Mouse (Mus musculus): Measurements from ENCODE around the gene Atp13a2.

The Atp13a2 gene

DNA sequence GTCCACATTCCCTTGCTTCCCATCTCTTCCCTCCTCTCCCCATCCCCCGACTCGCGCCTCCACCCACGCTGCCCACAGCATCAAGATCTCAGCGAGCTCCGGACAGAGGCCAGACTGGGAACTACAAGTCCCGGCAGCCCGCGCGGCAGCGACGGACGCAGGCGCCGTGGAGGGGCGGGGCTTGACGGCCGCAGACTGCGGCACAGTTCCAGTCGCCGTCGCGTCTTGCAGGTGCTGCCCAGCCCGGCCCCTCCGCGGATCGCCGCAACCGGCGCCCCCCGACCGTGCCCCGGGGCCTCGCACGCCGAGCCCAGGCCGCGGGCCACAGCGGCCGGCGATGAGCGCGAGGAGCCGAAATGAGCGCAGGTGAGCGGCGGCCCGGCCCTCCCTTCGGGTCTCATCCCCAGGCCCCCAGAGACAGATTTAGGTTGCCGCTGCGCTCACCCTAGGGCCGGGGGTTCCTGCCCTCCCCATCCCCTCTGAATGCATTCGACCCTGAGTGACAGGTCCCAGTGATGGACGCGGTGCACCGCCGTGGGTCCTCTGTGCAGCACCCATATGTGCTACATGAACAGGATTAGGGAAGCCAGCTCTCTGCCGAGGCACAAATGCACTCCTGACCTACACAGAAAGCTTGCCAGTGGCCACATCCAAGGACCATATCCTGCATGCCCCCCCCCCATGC lies at the start of gene Atp13a2:
TSS of gene Atp13a2 (plus strand) at position 163 of the 685 bp plus-strand sequence.
- peak; percentile 94 for DNase-seq

DNA sequence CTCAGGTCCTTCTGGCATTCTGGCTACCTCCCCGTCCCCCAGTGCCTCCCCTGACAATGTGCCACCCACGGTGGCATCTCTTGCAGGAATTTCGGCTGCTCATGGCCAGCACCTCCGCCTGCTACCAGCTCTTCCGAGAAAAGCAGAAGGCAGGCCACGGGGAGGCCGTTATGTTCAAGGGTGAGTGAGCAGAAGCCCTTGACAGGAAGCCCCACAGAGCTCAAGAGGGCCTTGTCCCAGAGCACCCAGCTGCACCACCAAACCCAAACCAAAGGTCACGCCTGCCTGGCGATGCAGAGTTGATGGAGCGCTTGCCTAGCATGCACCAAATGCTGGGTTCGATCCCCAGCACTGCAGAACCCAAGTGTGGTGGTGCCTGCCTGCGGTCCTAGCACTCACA lies 42.3 kb upstream of the Atp13a2 start:
- DNase-seq: no peak

DNA sequence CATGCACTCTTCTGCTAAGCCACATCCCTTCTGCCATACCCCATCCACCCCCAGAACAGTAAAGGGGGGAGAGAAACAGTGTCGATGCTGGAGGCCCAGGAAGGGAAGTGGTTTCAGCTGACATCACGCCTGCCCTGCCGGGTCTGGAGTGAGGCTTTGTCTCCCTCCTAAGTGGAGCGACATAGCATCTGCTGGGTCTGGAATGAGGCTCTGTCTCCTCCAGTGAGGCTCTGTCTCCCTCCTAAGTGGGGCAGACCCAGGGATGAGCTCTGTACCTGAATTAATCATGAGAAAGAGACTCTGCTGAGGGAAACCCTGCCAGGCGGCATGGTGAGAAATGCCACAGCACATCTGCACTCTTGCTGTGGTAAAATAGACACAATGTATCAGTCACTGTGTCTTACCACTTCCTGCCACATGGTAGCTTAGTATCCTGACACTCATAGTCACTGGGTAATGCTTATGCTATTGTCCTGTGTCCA lies 41.7 kb upstream of the Atp13a2 start:
- no peak for DNase-seq

DNA sequence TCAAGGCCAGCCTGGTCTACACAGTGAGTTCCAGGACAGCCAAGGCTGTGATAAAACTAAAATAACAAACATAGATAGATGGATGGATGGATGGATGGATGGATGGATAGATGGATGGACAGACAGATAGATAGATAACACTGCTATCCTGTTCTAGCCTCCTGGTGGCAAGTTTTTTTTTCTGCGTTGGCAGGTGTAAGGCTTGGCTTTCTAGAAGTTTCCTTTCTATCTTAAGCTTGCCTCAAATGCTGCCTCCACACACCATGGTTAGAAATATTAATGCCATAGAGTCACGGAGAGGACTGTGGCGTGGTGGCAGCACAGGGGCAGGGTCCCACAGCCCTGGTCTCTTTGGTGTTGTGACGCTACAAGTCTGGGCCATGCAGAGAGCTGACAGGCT lies 41.1 kb upstream of the Atp13a2 start:
- no peak for DNase-seq

DNA sequence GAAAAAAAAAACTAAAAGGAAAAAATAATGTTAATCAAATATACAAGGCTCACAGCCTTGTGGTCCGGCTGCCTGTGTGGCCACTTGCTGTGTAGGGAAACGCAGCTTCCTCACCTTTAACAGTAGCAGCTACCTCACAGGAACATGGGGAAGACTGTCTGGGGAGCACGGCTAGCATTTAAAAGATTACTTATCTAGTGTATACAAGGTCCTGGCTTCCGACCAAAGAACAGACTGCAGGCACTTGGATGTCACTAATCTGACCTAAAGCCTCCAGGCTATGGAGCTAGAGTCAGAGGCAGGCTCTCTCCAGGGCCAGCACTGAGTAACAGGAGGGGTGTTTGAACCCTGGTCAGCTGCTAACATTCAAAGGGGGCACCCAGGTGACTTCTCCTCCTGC lies 40.6 kb upstream of the Atp13a2 start:
- no peak for DNase-seq

DNA sequence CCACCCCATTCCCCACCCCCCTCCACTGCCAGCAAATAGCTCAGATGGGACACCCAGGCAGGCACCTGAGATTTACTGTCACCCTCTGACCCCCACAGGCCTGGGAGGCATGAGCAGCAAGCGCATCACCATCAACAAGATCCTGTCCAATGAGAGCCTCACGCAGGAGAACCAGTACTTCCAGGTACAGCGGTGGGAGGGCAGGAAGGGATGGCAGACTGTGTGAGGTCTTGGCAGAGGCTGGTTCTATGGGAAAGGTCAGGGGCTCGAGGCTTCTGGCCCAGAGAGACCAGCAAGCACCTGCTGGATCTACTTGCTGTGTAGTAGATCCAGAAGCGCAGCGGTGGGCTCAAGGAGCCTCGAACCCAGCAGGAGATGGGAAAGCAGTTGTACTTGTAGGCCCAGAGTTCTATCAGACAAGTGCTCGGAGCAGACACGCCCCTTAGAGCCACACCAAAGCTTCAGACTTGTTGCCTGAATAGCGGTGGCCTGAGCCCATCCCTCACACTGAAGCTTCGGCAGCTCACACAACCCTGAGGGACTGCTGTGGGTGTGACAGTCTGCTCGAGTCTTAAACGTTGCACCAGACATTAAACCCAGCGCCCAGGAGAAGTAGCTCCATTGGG lies 40.0 kb upstream of the Atp13a2 start:
- no peak for DNase-seq

DNA sequence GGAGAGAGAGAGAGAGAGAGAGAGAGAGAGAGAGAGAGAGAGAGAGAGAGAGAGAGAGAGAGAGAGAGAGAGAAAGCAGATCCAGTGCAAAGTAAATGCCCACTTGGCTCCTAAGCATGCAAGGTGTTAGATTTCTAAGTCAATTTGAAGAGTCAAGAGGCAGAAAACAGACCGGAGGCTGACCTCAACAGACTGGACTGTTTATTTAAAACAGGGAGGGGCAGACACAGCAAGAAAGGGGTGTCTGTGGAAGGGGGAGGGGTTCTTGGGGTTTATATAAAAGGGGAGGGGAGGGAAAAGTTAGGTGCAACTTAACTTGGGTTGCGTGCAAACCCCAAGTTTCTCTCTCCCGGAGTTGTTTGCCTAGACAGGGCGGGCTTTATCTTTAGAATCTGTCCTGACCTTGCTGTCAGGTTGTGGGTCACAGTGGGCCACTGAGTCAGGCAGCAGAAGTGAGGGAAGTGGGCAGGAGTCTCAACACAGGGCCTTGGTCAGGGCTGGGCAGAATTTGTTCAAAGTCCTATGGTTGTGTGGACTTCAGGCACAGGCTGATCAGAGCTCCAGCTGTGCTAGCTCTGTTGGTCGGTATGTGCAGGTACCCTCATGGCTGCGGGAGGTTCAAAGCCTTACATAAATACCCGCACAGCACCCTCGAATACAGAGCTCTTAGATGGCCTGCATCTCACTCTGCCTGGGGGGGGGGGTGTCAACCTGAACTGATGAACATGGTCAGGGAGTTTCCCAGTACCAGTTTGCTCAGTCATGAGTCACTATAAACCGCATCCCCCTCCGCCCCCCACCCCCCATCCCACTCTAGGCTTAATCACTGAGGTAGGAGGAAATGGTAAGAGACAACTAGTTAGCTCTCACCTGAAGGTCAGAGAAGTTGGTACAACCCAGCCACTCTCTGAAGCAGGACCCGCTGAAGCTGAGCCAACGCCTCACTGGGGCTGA lies 38.9 kb upstream of the Atp13a2 start:
- no peak for DNase-seq

DNA sequence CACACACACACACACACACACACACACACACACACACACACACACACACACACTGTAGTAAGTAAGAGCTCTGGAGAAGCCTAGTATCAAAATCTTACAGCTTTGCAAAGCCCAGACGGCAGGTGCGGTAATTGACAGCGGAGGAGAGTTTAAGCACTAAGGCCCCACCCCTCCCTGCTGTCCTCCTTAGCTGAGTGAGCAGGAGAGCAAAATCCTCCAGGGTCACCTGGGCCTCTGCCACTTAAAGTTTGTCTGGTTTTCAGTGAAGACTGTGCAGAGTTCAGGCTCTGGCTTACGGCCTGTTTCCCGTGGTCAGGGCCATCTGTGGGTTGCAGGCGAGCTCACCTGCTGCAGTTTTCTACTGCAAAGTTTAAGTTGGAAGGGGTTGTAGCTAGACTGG lies 38.2 kb upstream of the Atp13a2 start:
- DNase-seq: no peak

DNA sequence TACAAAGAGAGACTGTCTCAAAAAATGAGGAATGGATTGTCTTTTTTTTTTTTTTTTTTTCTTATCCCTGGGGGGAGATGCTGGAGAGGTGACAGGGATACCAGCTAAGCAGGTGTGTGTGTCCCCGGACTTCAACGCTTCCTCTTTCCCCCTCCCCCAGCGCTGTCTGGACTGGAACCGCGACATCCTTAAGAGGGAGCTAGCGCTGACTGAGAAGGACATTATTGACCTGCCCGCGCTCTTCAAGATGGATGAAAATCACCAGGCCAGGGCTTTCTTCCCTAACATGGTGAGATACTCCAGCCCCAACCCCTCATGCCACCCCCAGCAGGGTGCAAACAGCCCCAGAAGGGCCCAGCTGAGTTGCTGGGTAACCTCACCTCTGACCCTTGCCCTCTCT lies 37.6 kb upstream of the Atp13a2 start:
- DNase-seq: no peak

DNA sequence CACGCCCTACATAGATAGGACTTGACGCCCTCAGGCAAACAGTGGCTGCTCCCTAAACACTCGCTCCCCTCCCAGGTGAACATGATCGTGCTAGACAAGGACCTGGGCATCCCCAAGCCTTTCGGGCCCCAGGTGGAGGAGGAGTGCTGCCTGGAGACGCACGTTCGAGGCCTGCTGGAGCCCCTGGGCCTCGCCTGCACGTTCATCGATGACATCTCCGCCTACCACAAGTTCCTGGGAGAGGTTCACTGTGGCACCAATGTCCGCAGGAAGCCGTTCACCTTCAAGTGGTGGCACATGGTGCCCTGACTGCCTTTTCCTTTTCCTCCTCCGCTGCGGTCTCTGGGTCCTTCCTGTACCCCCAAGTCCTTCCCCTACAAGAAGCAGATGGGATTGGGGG lies 37.1 kb upstream of the Atp13a2 start:
- no peak for DNase-seq

DNA sequence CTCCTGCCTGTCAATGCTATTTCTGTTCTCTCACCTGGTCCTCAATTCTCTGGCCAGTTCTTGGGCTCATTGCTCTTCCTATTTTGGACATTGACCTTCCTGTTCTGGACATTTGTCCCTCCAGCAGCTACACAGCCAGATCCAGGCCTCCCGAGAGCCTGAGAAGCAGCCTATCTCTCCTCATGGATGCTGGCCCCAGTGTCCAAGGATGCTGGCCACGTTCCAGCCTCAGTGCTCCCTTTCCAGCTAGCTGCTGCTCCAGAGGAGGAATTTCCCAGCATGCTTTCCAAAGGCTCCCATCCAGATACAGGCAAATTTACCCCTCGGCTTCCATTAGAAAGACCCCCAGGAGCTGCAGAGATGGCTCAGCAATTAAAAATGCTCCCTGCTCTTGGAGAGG lies 36.1 kb upstream of the Atp13a2 start:
- no peak for DNase-seq

DNA sequence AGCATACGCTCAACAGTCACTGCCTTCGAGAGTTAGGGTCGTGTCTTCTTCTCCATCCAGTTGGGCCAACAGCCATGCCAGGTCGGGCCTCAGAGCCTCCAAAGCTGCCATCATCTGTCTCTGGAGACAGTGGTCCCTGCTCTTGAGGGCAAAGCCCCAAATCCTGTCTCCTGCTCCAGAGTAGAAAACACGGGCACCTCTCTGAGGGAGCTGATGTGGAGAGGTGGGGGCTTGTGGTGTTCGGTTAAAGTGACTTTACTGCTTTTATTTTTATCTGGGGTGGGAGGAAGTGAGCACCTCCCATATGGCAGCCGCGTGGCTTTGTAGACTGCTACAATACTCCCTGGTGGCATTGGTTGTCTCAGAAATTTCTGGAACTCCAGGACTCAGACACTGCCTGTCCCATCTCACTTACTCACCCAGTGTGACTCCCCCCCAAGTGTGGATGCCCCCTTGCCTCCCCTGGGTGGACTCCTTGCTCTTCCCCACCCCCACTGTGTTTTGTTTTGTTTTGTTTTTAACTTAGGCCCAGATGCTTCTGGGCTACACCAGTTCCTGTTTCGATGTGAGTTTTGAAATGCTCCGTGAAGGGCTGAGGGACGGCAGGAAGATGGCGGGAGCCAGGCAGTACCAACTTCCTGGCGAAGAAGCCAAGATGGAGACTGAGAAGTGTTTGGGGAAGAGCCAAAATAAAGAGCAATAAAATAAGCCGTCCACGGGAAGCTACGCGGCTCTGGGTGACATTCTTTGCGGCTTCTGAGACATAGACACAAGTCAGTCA lies 34.6 kb upstream of the Atp13a2 start:
- no peak for DNase-seq

DNA sequence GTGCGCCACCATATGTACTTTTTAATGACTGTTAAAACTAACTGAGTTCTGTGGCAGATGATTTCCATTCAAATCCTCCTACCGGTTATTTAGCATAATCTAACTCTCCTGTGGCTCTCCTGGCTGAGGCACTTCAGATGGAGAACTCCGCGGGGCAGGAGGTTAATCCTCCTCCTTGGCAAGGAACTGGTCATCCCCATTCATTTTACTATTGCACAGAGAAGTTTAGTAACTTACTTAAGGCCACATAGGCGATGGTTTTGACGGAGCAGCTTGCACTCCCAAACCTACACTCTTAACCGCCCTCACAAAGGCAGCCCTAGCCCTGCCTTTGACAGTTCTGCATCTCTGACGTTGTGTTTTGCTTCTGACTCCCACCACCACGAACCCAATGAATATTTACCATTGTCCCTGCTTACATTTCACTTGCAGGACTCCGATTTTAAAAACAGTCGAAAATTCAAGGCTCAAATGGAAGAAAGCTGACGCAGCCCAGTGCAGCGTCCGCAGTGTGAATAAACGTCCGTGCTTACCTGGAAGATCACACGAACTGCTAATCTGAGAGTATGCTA lies 29.5 kb upstream of the Atp13a2 start:
- peak; percentile 17 for DNase-seq

DNA sequence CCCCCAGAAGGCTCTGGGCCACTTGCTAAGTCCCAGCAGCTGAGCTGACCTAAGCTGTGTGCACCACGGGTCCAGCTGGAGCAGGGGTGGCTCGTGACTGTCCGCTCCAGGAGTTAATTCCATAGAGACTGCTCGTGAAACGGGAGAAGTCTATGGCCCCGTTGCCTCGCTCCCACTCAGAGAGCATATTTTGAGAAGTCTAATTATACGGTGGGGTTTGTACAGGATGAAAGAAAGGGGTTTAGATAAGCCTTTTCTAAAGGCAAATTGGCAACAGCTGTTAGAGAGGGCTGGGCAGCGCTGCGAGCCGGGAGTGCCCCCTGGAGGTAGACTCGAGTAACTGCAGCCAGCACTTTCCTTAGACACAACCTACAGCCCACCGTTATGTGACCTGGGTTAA lies 28.9 kb upstream of the Atp13a2 start:
- peak; percentile 86 for DNase-seq

DNA sequence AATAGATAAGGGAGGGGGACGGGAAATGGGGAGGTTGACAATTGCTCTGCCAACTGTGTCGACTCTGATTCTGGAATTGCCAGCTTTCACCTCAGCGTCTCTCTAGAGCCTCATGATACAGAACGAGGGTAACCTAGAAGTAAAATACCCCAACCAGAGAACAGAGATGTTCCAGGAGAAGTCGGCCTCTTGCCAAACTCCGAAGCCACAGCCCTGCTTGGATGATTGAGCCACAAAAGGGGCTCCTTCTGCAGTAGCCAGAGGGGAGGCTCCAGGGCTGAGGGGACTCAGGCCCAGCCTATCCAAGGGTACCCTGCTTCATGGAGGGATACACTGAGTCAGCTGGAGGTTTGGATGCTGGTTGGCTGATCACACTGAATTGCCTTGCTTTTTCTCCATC lies 28.4 kb upstream of the Atp13a2 start:
- no peak for DNase-seq

DNA sequence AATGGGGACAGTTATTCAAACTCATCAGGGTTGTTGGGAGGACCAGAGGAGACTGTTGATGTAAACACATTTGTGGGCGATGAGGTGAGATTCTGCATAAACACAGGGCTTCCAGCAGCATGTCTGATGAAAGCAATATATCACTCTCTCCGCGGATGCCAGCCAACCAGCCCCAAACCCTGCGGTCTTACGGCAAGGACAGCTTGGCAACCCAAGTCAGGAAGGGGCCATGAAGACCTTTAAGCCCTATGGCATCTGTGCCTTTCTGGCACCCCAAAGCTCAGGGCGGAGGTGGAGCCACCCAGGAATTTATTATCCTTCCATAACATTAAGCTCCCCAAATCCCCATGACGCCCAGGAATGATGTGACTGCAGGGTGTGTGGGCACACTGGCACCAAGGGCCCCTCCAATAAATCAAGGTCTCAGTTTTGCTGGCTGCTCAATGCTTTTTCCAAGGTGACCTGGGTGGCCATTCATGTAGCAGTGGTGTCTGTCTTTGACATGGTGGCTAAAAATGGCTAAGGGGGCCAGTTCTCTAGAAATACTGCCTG lies 27.5 kb upstream of the Atp13a2 start:
- no peak for DNase-seq

DNA sequence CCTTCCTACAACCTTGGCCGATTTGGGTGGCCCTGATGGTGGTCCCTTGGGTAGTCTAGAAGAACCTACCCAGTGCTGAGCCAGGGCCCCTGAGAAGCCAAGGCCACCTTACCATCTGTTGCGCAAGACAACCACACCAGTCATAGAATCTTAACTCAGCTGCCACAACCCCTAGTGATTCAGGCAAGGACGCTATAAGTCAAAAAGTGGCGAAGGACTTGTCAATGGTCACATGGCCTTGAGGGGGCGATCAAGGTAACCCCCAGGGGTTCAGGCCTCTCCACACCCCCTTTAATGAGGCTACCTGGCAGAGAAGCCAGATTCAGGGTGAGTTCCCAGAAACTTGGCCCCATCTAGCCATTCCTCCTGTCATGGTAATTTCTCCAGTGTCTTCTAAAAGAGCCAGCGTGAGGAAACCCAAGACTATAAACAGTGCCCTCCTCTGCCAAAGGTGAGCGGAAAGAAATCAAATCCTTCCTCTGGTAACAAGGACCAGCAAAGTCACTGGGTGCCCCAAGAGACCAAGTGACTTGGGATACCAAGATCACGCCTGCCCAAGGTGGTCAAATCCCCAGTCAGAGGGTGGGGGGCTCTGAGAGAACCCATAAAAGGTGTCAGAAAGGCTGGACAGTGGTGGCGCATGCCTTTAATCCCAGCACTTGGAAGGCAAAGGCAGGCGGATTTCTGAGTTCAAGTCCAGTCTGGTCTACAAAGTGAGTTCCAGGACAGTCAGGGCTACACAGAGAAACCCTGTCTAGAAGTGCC lies 26.8 kb upstream of the Atp13a2 start:
- DNase-seq: no peak

DNA sequence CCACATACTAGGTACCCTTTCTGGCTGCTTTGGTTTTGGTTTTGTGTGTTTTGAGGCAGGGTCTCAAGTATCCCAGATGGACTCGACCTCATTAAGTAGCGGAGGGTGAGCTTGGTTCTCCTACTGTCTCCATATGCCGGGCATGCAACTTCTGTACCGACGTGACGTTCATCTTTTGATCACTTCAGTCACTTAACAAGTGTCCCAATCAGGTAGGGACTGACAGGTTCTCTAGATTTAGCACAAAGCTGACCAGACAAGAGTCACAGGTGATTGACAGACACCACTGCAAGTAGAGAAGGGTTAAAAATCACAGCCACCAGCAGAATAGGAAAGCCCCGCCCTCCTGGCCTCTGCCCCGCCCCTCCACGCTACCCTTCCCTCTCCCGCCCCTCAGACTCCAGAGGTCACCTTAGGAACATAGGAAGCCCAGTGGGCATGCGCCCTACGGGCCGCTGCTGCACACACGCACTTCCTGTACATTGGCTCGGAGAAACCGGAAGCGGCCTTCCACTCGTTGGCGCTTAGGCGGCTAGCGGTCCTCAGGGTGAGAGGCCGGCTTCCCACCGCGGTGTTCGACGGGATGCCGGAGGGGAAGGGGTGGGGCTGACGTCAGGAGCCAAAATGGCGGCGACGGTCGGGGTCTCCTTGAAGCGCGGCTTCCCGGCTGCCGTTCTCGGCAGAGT lies 25.7 kb upstream of the Atp13a2 start, which contains the start of gene Sdhb:
TSS of gene Sdhb (plus strand) at position 423 of the 686 bp plus-strand sequence.
- peak; percentile 100 for DNase-seq

DNA sequence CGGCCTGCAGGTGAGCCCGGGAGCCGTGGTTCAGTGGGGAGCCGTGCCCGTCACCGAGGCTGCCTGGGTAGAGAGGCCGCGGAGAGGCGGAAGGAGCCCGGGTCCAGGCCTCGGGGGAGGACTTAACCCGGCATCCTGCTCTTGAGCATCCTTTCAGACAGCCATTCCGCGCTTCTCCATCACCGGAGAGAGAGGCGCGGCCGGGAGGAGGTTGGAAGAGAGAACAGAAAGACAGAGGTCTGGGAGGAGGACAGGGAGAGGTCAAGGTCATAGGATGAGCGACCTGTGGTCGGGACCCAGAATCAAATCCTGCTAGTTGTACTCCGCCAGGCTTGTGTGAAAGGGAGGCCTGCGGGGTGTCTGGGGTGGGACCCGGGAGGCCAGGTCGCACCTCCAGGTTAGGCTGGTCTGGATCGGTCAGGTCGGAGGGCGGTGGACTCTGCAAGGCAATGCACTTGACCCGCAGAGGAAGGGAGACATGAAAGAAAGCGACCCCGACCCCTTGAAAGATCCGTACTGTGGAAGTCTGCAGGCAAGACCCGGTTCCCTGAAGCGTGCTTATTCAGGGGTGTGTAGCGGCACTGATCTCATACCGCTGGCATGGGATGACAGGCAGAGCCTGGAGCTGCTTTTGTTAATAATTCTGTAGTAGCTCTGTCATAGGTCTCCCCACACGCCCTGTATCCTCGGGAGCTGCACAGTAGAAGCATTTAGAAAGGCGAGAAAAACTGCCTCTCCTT lies 25.0 kb upstream of the Atp13a2 start:
- no peak for DNase-seq
